Mouse (Mus musculus): ENCODE measurements around the gene Farsa.

Farsa gene

GRCm38 (mm10) chr8:84834866-84835855 is 21.6 kb upstream of the Farsa start:
- DNase-seq (ENCODE audit: low read depth, low spot score) = peak; percentile 42

- DNase-seq (ENCODE audit: low read depth, low spot score) = peak; percentile 79
These were observed 19.5 kb upstream of the Farsa start for GRCm38 (mm10) chr8:84837149-84837911.

GRCm38 (mm10) chr8:84837912-84838470 is 18.8 kb upstream of the Farsa start:
- DNase-seq (ENCODE audit: low read depth, low spot score) = no peak

GRCm38 (mm10) chr8:84838513-84838912 is 18.3 kb upstream of the Farsa start:
- no peak for DNase-seq (ENCODE audit: low read depth, low spot score)

- DNase-seq (ENCODE audit: low read depth, low spot score) = no peak
These were observed 17.4 kb upstream of the Farsa start for GRCm38 (mm10) chr8:84839411-84839810.

GRCm38 (mm10) chr8:84839875-84840247 is 16.9 kb upstream of the Farsa start:
- no peak for DNase-seq (ENCODE audit: low read depth, low spot score)

- peak; percentile 99 for DNase-seq (ENCODE audit: low read depth, low spot score)
These were observed 16.4 kb upstream of the Farsa start, which contains the start of gene Rad23a for GRCm38 (mm10) chr8:84840248-84840999. TSS of gene Rad23a (minus strand) at chr8:84840665.

GRCm38 (mm10) chr8:84841514-84841913 is 15.3 kb upstream of the Farsa start:
- DNase-seq (ENCODE audit: low read depth, low spot score) = no peak

GRCm38 (mm10) chr8:84844397-84845070 is 12.3 kb upstream of the Farsa start:
- DNase-seq (ENCODE audit: low read depth, low spot score) = no peak

GRCm38 (mm10) chr8:84845355-84846093 is 11.3 kb upstream of the Farsa start:
- peak; percentile 73 for DNase-seq (ENCODE audit: low read depth, low spot score)

GRCm38 (mm10) chr8:84846094-84846721 is 10.6 kb upstream of the Farsa start:
- DNase-seq (ENCODE audit: low read depth, low spot score) = peak; percentile 51

GRCm38 (mm10) chr8:84846722-84847572 is 9.8 kb upstream of the Farsa start, which contains the start of gene Calr:
TSS of gene Calr (minus strand) at chr8:84846934.
- DNase-seq (ENCODE audit: low read depth, low spot score) = peak; percentile 100

- peak; percentile 42 for DNase-seq (ENCODE audit: low read depth, low spot score)
These were observed 8.9 kb upstream of the Farsa start for GRCm38 (mm10) chr8:84847684-84848435.

GRCm38 (mm10) chr8:84856434-84856833 is 355 bp upstream of the Farsa start:
- no peak for DNase-seq (ENCODE audit: low read depth, low spot score)

- peak; percentile 64 for DNase-seq (ENCODE audit: low read depth, low spot score)
These were observed 14.9 kb downstream of the Farsa start, which contains the start of gene Syce2 for GRCm38 (mm10) chr8:84871376-84872308. TSS of gene Syce2 (plus strand) at chr8:84872111.

GRCm38 (mm10) chr8:84872309-84872965 is 15.6 kb downstream of the Farsa start:
- DNase-seq (ENCODE audit: low read depth, low spot score) = no peak
